Mouse (Mus musculus) T-helper 17 cell (primary cell): Measurements from ENCODE around the gene Clic3.

ENCODE experiments used
- in situ Hi-C, 2 experiments: fragments of 300-600 bp; cut with MboI, MseI; formaldehyde crosslinking; loops; 1 replicate in 1 of 2; 2 replicates in 1 of 2; pipeline ENCODE4 v1.15.1; 2025; ENCODE audit warnings: high pct_unique_total_duplicates in 2 of 2

Gene Clic3

GRCm38 (mm10) chr2:25477967-25478675 lies 21.5 kb downstream of the Clic3 start:
- in situ Hi-C loops, result no loop called here

- in situ Hi-C loops, result loop anchor here in 1 of 2 experiments (5.0 kb wide), 1 partner anchor 47 kb away; no protein-coding TSS in a partner anchor
These were observed 23.1 kb downstream of the Clic3 start for GRCm38 (mm10) chr2:25479551-25480311.

- in situ Hi-C loops, result loop anchor here in 1 of 2 experiments (5.0 kb wide), 1 partner anchor 48 kb away; no protein-coding TSS in a partner anchor
These were observed 23.9 kb downstream of the Clic3 start for GRCm38 (mm10) chr2:25480541-25480940.

- in situ Hi-C loops, result loop anchor here in 1 of 2 experiments (5.0 kb wide), 1 partner anchor 51 kb away; no protein-coding TSS in a partner anchor
These were observed 26.3 kb downstream of the Clic3 start for GRCm38 (mm10) chr2:25482969-25483368.

GRCm38 (mm10) chr2:25484901-25485647 lies 28.4 kb downstream of the Clic3 start:
- in situ Hi-C loops, result loop anchor here in 1 of 2 experiments (5.0 kb wide), 1 partner anchor 53 kb away; no protein-coding TSS in a partner anchor

GRCm38 (mm10) chr2:25487965-25488670 lies 31.5 kb downstream of the Clic3 start:
- in situ Hi-C loops, result no loop called here

GRCm38 (mm10) chr2:25488671-25489068 lies 32.0 kb downstream of the Clic3 start:
- in situ Hi-C loops, result no loop called here

GRCm38 (mm10) chr2:25492988-25493387 lies 36.4 kb downstream of the Clic3 start:
- in situ Hi-C loops, result no loop called here

GRCm38 (mm10) chr2:25493476-25493961 lies 36.9 kb downstream of the Clic3 start, which contains the start of gene Lcn12:
Gene Lcn12 (minus strand): TSS chr2:25493911.
- in situ Hi-C loops, result no loop called here

- in situ Hi-C loops, result no loop called here
These were observed 39.8 kb downstream of the Clic3 start for GRCm38 (mm10) chr2:25496462-25496861.

- in situ Hi-C loops, result no loop called here
These were observed 41.4 kb downstream of the Clic3 start for GRCm38 (mm10) chr2:25497846-25498575.

GRCm38 (mm10) chr2:25498622-25499478 lies 42.2 kb downstream of the Clic3 start:
- in situ Hi-C loops, result no loop called here

GRCm38 (mm10) chr2:25500071-25500575 lies 43.5 kb downstream of the Clic3 start:
- in situ Hi-C loops, result loop anchor here in 1 of 2 experiments (5.0 kb wide), 1 partner anchor 77 kb away; the partner anchor contains the start of gene Phpt1

- in situ Hi-C loops, result loop anchor here in 1 of 2 experiments (5.0 kb wide), 1 partner anchor 77 kb away; the partner anchor contains the start of gene Phpt1
These were observed 44.2 kb downstream of the Clic3 start, which contains the start of gene Fbxw5 for GRCm38 (mm10) chr2:25500576-25501405. Gene Fbxw5 (plus strand): TSS chr2:25500750.

- in situ Hi-C loops, result loop anchor here in 1 of 2 experiments (5.0 kb wide), 1 partner anchor 75 kb away; the partner anchor contains the start of gene Phpt1
These were observed 45.2 kb downstream of the Clic3 start, which contains the start of gene C8g for GRCm38 (mm10) chr2:25501593-25502486. Gene C8g (minus strand): TSS chr2:25501719.

GRCm38 (mm10) chr2:25502726-25503125 lies 46.1 kb downstream of the Clic3 start:
- in situ Hi-C loops, result loop anchor here in 1 of 2 experiments (5.0 kb wide), 1 partner anchor 75 kb away; the partner anchor contains the start of gene Phpt1
